Mouse (Mus musculus) embryonic facial prominence, embryonic 14.5 days (tissue): ENCODE results near the gene Spr. TPM values are rescaled to one million over a fixed set of nuclear protein-coding genes. Genes with fewer than 3 reads are reported as not detected.
"Not testable (repeated sequence)": the region's sequence is repeated elsewhere in the genome, so short reads cannot be mapped to it uniquely, and the experiment has no call there.

Source experiments
- ATAC-seq: fragments of 200-750 bp; cut with Nextera tagmentation; 2 replicates; pipeline ENCODE4 v1.8.0; 2017; ENCODE audit warnings: low read depth, moderate number of reproducible peaks, moderate TSS enrichment
- DNase-seq: peaks from one replicate; pipeline ENCODE4 v3.0.0-alpha.2; 2015; ENCODE audit warnings: low spot score
- H3K27ac ChIP-seq: fragments of 300-500 bp; sonication (generic); replicated peaks from 2 replicates; pipeline ENCODE4 v1.5.1; 2014; ENCODE audit warnings: low read depth, mild to moderate bottlenecking, low read length, moderate library complexity
- H3K27me3 ChIP-seq: fragments of 300-500 bp; sonication (generic); replicated peaks from 2 replicates; pipeline ENCODE4 v1.6.1; 2014; ENCODE audit warnings: low read length; ENCODE audit not compliant: control insufficient read depth, insufficient read depth
- H3K36me3 ChIP-seq: fragments of 300-500 bp; sonication (generic); 2 replicates; pipeline ENCODE4 v1.6.1; 2014; ENCODE audit warnings: low read length, mixed read lengths; ENCODE audit not compliant: control insufficient read depth, insufficient read depth
- H3K4me1 ChIP-seq: fragments of 300-500 bp; sonication (generic); 2 replicates; pipeline ENCODE4 v1.6.1; 2014; ENCODE audit warnings: antibody characterized with exemption, low read length; ENCODE audit not compliant: control insufficient read depth, insufficient read depth
- H3K4me2 ChIP-seq: fragments of 300-500 bp; sonication (generic); 2 replicates; pipeline ENCODE4 v1.6.1; 2014; ENCODE audit warnings: low read depth, mild to moderate bottlenecking, low read length, moderate library complexity, mixed read lengths
- H3K4me3 ChIP-seq: fragments of 300-500 bp; sonication (generic); 2 replicates; pipeline ENCODE4 v1.5.1; 2014; ENCODE audit warnings: low read depth, mild to moderate bottlenecking, low read length
- H3K9ac ChIP-seq: fragments of 300-500 bp; sonication (generic); 2 replicates; pipeline ENCODE4 v1.6.1; 2014; ENCODE audit warnings: low read depth, mild to moderate bottlenecking, low read length, moderate library complexity, mixed read lengths
- H3K9me3 ChIP-seq: fragments of 300-500 bp; sonication (generic); 2 replicates; pipeline ENCODE4 v1.6.1; 2016; ENCODE audit warnings: low read length; ENCODE audit not compliant: control insufficient read depth
- WGBS: fragments of 180-500 bp; shearing (Covaris S2); extraction: QIAGEN DNeasy Blood & Tissue Kit; methylation state at CpG from one replicate; pipeline ENCODE4 v1.1.7; 2014; 5-methylcytosine and 5-hydroxymethylcytosine counted together
- polyA plus RNA-seq: library from polyadenylated mRNA; unstranded; fragments of >200 nt; fragmentation: Nextera tagmentation; extraction: Ambion mirVana; gene quantifications from 2 replicates; pipeline ENCODE4 v1.2.1, GENCODE M21; 2014

Gene Spr
- polyA plus RNA-seq, 1 experiment from 2014 or later: 54.5 TPM

GRCm38 (mm10) chr6:85159092-85159760, 21.7 kb upstream of the Spr start:
- not testable (repeated sequence) for H3K4me1 ChIP-seq, H3K27me3 ChIP-seq, H3K36me3 ChIP-seq, H3K4me2 ChIP-seq, H3K4me3 ChIP-seq, H3K9ac ChIP-seq, H3K27ac ChIP-seq, H3K9me3 ChIP-seq
- ATAC-seq (peak; percentile 41; the same call in 1 of the 2 replicates), DNase-seq (peak; percentile 54)
- WGBS: 15% methylated on average over 6 of the region's 6 CpGs

GRCm38 (mm10) chr6:85158040-85158804, 20.7 kb upstream of the Spr start:
- ATAC-seq, H3K4me1 ChIP-seq, H3K27ac ChIP-seq, H3K4me2 ChIP-seq, H3K9ac ChIP-seq, H3K4me3 ChIP-seq, H3K9me3 ChIP-seq, DNase-seq, H3K36me3 ChIP-seq, H3K27me3 ChIP-seq: not testable (repeated sequence)
- 73% methylated on average over 4 of the region's 4 CpGs for WGBS

- not testable (repeated sequence) for H3K36me3 ChIP-seq, H3K4me1 ChIP-seq, DNase-seq, H3K4me2 ChIP-seq, H3K9ac ChIP-seq, H3K27me3 ChIP-seq, H3K9me3 ChIP-seq, ATAC-seq, H3K4me3 ChIP-seq, H3K27ac ChIP-seq
- WGBS: 75% methylated on average over 2 of the region's 2 CpGs
These were observed 19.0 kb upstream of the Spr start for GRCm38 (mm10) chr6:85156551-85156950.

- Histone ChIP-seq H3K9me3 (no peaks in the 10 kb centered on the region), H3K4me2 (peak overlapping the region; percentile 84), H3K9ac (peak overlapping the region; percentile 72), H3K27me3 (no peaks in the 10 kb centered on the region), H3K4me1 (no peaks in the 10 kb centered on the region), H3K27ac (peak overlapping the region; percentile 63), H3K4me3 (peak overlapping the region; percentile 51), H3K36me3 (no peaks in the 10 kb centered on the region)
- peak; percentile 78 for DNase-seq
- ATAC-seq: peak; percentile 67
- WGBS: 1% methylated on average over 23 of the region's 34 CpGs
These were observed 17.4 kb upstream of the Spr start for GRCm38 (mm10) chr6:85154861-85155528.

- Histone ChIP-seq H3K4me1 (no peaks in the 10 kb centered on the region), H3K4me3 (no peak overlapping the region), H3K9ac (no peak overlapping the region), H3K27me3 (no peaks in the 10 kb centered on the region), H3K27ac (no peak overlapping the region), H3K4me2 (no peak overlapping the region), H3K36me3 (no peaks in the 10 kb centered on the region), H3K9me3 (no peaks in the 10 kb centered on the region)
- ATAC-seq (peak; percentile 75), DNase-seq (peak; percentile 94)
- WGBS: 11% methylated on average over 9 of the region's 9 CpGs
These were observed 16.5 kb upstream of the Spr start for GRCm38 (mm10) chr6:85153970-85154540.

GRCm38 (mm10) chr6:85150386-85150785, 12.8 kb upstream of the Spr start:
- H3K4me1 ChIP-seq: no peaks in the 10 kb centered on the region
- H3K4me2 ChIP-seq: no peak overlapping the region
- H3K9ac ChIP-seq: no peak overlapping the region
- no peaks in the 10 kb centered on the region for H3K27me3 ChIP-seq
- DNase-seq (no peak), ATAC-seq (no peak)
- no peak overlapping the region for H3K27ac ChIP-seq
- H3K4me3 ChIP-seq: no peak overlapping the region
- WGBS: 72% methylated on average over 3 of the region's 3 CpGs
- no peaks in the 10 kb centered on the region for H3K36me3 ChIP-seq
- no peaks in the 10 kb centered on the region for H3K9me3 ChIP-seq

- Histone ChIP-seq H3K9me3 (no peaks in the 10 kb centered on the region), H3K27ac (no peak overlapping the region), H3K36me3 (no peaks in the 10 kb centered on the region), H3K9ac (no peak overlapping the region), H3K4me1 (no peaks in the 10 kb centered on the region), H3K27me3 (no peaks in the 10 kb centered on the region), H3K4me2 (no peak overlapping the region), H3K4me3 (no peak overlapping the region)
- no peak for DNase-seq
- 71% methylated on average over 3 of the region's 3 CpGs for WGBS
- ATAC-seq: no peak
These were observed 10.1 kb upstream of the Spr start for GRCm38 (mm10) chr6:85147636-85148035.

GRCm38 (mm10) chr6:85144466-85144865, 6.9 kb upstream of the Spr start:
- H3K9ac ChIP-seq: no peak overlapping the region
- no peak overlapping the region for H3K4me3 ChIP-seq
- no peak for ATAC-seq
- no peaks in the 10 kb centered on the region for H3K27me3 ChIP-seq
- H3K36me3 ChIP-seq: no peaks in the 10 kb centered on the region
- no peaks in the 10 kb centered on the region for H3K4me1 ChIP-seq
- no peak overlapping the region for H3K27ac ChIP-seq
- no peaks in the 10 kb centered on the region for H3K9me3 ChIP-seq
- no peak overlapping the region for H3K4me2 ChIP-seq
- WGBS: 54% methylated on average over 3 of the region's 3 CpGs
- no peak for DNase-seq
